Comparison of ENCODE assay signal across 10 mouse cellular contexts in genomic region chr1:180482840-180483398, GRCm38 (mm10). TPM values are rescaled to one million over a fixed set of nuclear protein-coding genes. Genes with fewer than 3 reads are reported as not detected.
DNase-seq lines count a peak whose midpoint lies in the region; ATAC-seq and TF ChIP-seq lines count a peak whose summit lies in the region.
"Had no signal": no experiment of that assay in that cellular context is flagged by ENCODE, and none has a peak within 500 bp of the region (broad histone marks: within the 10 kb centered on the region; RNA-seq: fewer than 3 reads in every experiment).

No protein-coding gene starts in this region.

- no peak for TF ChIP-seq EP300 in heart, adult 2 months (IDR thresholded peaks at IDR 0.05; ENCODE audit: insufficient read depth, low read depth, low read length)
- no peak for TF ChIP-seq EP300 in liver, postnatal 0 days (IDR thresholded peaks at IDR 0.05; ENCODE audit: low read depth)

- no peak; the same call in 1 of the 2 replicates for ATAC-seq in heart, embryonic 16.5 days (replicated peaks; ENCODE audit: extremely low read depth, insufficient read depth, low FRiP score)
- ATAC-seq in liver, postnatal 0 days, result no peak

- no peaks in the 10 kb centered on the region; the same call in 1 of the 2 replicates for H3K4me1 ChIP-seq in heart, adult 2 months (ENCODE audit: control insufficient read depth, insufficient read depth, low read length)
- peaks cover 39% of the 10 kb centered on the region for H3K4me1 ChIP-seq in E14TG2a.4 (replicated peaks; ENCODE audit: low read depth, low read length)
- peaks cover 23% of the 10 kb centered on the region for H3K4me1 ChIP-seq in heart, embryonic 16.5 days (ENCODE audit: control insufficient read depth, insufficient read depth, low read length)
- peaks cover 8% of the 10 kb centered on the region for H3K4me1 ChIP-seq in liver, postnatal 0 days (ENCODE audit: insufficient read depth)

- no peak for TF ChIP-seq CTCF in heart, adult 2 months (IDR thresholded peaks at IDR 0.05)
- no peak for TF ChIP-seq CTCF in E14TG2a.4 (conservative IDR thresholded peaks at IDR 0.05; ENCODE audit: low read length)
- TF ChIP-seq CTCF in liver, postnatal 0 days (IDR thresholded peaks at IDR 0.05; ENCODE audit: low read depth), result no peak

- TF ChIP-seq POLR2A in heart, adult 2 months (IDR thresholded peaks at IDR 0.05; ENCODE audit: insufficient read depth, low read depth, low read length), result no peak

- peak overlapping the region; percentile 33; the same call in 1 of the 2 replicates for H3K9ac ChIP-seq in heart, adult 2 months (ENCODE audit: low read depth, low read length)
- peak overlapping the region; percentile 56; the same call in 1 of the 2 replicates for H3K9ac ChIP-seq in heart, embryonic 16.5 days (ENCODE audit: low read length)
- H3K9ac ChIP-seq in liver, postnatal 0 days (replicated peaks), result no peak overlapping the region

- H3K27ac ChIP-seq in heart, adult 2 months, result no peak overlapping the region
- H3K27ac ChIP-seq in heart, embryonic 16.5 days (ENCODE audit: low read length), result no peak overlapping the region
- H3K27ac ChIP-seq in liver, postnatal 0 days (ENCODE audit: low read depth), result no peak overlapping the region
- H3K27ac ChIP-seq: macrophage had no signal

- DNase-seq in heart, adult 2 months, result no peak
- no peak for DNase-seq in heart, postnatal 25 days (ENCODE audit: low spot score)
- no peak for DNase-seq in liver, postnatal 0 days
- DNase-seq in thymus, postnatal 0 days (ENCODE audit: low spot score), result no peak
- no peak for DNase-seq in left cerebral cortex, postnatal 4 days
- no peak for DNase-seq in adrenal gland, adult (ENCODE audit: inconsistent age in 2 of 2, low spot score in 1 of 2)

- intact Hi-C loops in heart, adult 2 months (cut with DNase I), result no loop called here
- intact Hi-C loops in heart, postnatal 25 days (cut with DNase I), result loop anchor here (5.0 kb wide), 1 partner anchor 221 kb away; the partner anchor contains the start of gene Psen2
- intact Hi-C loops in left cerebral cortex, postnatal 4 days (cut with DNase I), result loop anchor here (2.0 to 10.0 kb wide), 2 partner anchors 50 to 72 kb away; no protein-coding TSS in a partner anchor

- 4% methylated on average over 39 of the region's 39 CpGs for WGBS in heart, adult 2 months
- WGBS in heart, embryonic 16.5 days, result 5% methylated on average over 39 of the region's 39 CpGs
- WGBS in liver, postnatal 0 days (ENCODE audit: insufficient replicate concordance), result 7% methylated on average over 31 of the region's 39 CpGs

- H3K36me3 ChIP-seq in heart, adult 2 months (ENCODE audit: control insufficient read depth, insufficient read depth, low read length), result no peaks in the 10 kb centered on the region
- H3K36me3 ChIP-seq in E14TG2a.4 (ENCODE audit: insufficient read depth, low read length), result no peaks in the 10 kb centered on the region
- H3K36me3 ChIP-seq in heart, embryonic 16.5 days (ENCODE audit: control insufficient read depth, insufficient read depth), result no peaks in the 10 kb centered on the region
- no peaks in the 10 kb centered on the region for H3K36me3 ChIP-seq in liver, postnatal 0 days (replicated peaks; ENCODE audit: insufficient read depth, low read length)

- peaks cover 5% of the 10 kb centered on the region; the same call in 1 of the 2 replicates for H3K27me3 ChIP-seq in heart, adult 2 months (ENCODE audit: control insufficient read depth, insufficient read depth, low read length)
- H3K27me3 ChIP-seq in E14TG2a.4 (ENCODE audit: insufficient read depth, low read length), result peaks cover 85% of the 10 kb centered on the region
- peaks cover 71% of the 10 kb centered on the region for H3K27me3 ChIP-seq in heart, embryonic 16.5 days (ENCODE audit: control insufficient read depth, insufficient read depth, low read length)
- H3K27me3 ChIP-seq in liver, postnatal 0 days (ENCODE audit: insufficient read depth, low read length), result peaks cover 35% of the 10 kb centered on the region

- no peaks in the 10 kb centered on the region for H3K79me2 ChIP-seq in heart, adult 2 months (replicated peaks; ENCODE audit: control insufficient read depth, insufficient read depth, low read length)

- no peaks in the 10 kb centered on the region for H3K9me3 ChIP-seq in E14TG2a.4 (ENCODE audit: low read length)
- H3K9me3 ChIP-seq in heart, embryonic 16.5 days (replicated peaks; ENCODE audit: control insufficient read depth, low read length), result no peaks in the 10 kb centered on the region
- H3K9me3 ChIP-seq in liver, postnatal 0 days (ENCODE audit: low read length), result no peaks in the 10 kb centered on the region

- peak overlapping the region; percentile 23; the same call in 1 of the 2 replicates for H3K4me3 ChIP-seq in heart, adult 2 months
- peak overlapping the region; percentile 83 for H3K4me3 ChIP-seq in E14TG2a.4 (replicated peaks; ENCODE audit: low read length)
- peak overlapping the region; percentile 54 for H3K4me3 ChIP-seq in heart, embryonic 16.5 days (ENCODE audit: low read length)
- peak overlapping the region; percentile 34 for H3K4me3 ChIP-seq in liver, postnatal 0 days (ENCODE audit: low read depth, low read length)

- peak overlapping the region; percentile 79 for H3K4me2 ChIP-seq in heart, embryonic 16.5 days (ENCODE audit: low read depth, low read length)
- peak overlapping the region; percentile 59 for H3K4me2 ChIP-seq in liver, postnatal 0 days (ENCODE audit: low read depth, low read length)

RNA-seq across cellular contexts. Expression of gene Stum, which starts 0.4 kb away (rescaled TPM):
- 1 to 10 TPM; 2.0 to 2.8 TPM for total RNA-seq in heart, adult 2 months (2021)
- polyA plus RNA-seq in heart, adult 2 months (2012; rRNA removed), result 3.7 and 6.0 TPM in 2 replicates
- 1 to 10 TPM; 1.1 to 1.2 TPM for total RNA-seq in heart, postnatal 25 days (2021)
- polyA plus RNA-seq in heart, embryonic 16.5 days (2015; fragmentation: Nextera tagmentation; extraction: Ambion mirVana), result 0.44 and 1.00 TPM in 2 replicates
- 0.02 and 0.07 TPM in 2 replicates for polyA plus RNA-seq in liver, postnatal 0 days (2015; fragmentation: Nextera tagmentation; extraction: Ambion mirVana)
- 0.22 and 0.28 TPM in 2 replicates for polyA plus RNA-seq in thymus, postnatal 0 days (2015; fragmentation: Nextera tagmentation; extraction: Ambion mirVana)
- total RNA-seq in left cerebral cortex, postnatal 4 days (2021), result 10 to 100 TPM; 86.3 to 98.1 TPM
- total RNA-seq: common myeloid progenitor, adult 5-6 weeks had no signal

Comparison
In these comparisons a context has a peak if more than half of its experiments do, and no peak if none do; other contexts are left out.
1. H3K4me3 ChIP-seq: peak in every context shown above with its lines; median percentile 83 in E14TG2a.4; 54 in heart, embryonic 16.5 days; 34 in liver, postnatal 0 days; 23 in heart, adult 2 months.